Mouse (Mus musculus): ENCODE measurements around the gene Hps4. TPM values are rescaled to one million over a fixed set of nuclear protein-coding genes. Genes with fewer than 3 reads are reported as not detected.
A peak's percentile ranks its signal among the peaks of the same experiment; 100 is the strongest.

Gene Hps4
- polyA plus RNA-seq, 1 experiment from 2014 or later = 18.7 TPM

DNA sequence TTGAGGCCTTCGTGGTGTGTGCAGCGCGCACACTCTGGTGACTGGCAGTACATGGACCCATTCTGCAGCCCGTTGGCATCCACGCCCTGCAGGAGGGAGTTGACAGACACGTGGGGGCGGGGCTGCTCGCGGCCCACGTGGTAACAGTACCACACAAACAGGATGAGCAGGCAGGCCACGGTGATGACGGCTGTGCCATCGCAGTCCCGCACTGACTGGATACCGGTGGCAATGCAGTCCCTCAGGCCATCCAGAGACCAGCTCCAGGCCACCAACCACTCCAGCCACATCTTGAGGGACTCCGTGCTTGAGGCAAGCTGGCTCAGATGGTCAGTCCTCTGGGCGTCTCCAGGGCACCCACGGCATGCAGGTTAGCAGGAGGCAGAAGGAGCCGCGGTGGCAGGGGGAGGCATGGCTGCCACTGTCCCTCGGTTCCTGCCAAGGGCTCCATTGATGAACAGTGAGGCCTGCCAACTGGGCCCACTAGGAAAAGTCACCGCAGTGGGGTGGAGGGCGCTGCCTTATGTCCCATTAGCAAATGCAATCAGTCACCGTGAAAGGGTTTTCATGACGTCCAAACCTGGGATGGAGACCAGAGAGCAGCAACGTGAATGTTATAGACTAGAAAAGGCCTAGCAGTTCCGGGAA is 48.9 kb downstream of the Hps4 start:
- Histone ChIP-seq H3K4me1 (peaks cover 4% of the 10 kb centered on the region; the same call in 1 of the 2 replicates), H3K27me3 (replicated peaks) (peaks cover 61% of the 10 kb centered on the region), H3K9ac (no peak overlapping the region), H3K36me3 (no peaks in the 10 kb centered on the region), H3K27ac (no peak overlapping the region), H3K9me3 (replicated peaks) (no peaks in the 10 kb centered on the region), H3K4me2 (no peak overlapping the region), H3K4me3 (no peak overlapping the region)
- 54% methylated on average over 27 of the region's 27 CpGs for WGBS (ENCODE audit: insufficient replicate concordance)
- no peak for ATAC-seq

DNA sequence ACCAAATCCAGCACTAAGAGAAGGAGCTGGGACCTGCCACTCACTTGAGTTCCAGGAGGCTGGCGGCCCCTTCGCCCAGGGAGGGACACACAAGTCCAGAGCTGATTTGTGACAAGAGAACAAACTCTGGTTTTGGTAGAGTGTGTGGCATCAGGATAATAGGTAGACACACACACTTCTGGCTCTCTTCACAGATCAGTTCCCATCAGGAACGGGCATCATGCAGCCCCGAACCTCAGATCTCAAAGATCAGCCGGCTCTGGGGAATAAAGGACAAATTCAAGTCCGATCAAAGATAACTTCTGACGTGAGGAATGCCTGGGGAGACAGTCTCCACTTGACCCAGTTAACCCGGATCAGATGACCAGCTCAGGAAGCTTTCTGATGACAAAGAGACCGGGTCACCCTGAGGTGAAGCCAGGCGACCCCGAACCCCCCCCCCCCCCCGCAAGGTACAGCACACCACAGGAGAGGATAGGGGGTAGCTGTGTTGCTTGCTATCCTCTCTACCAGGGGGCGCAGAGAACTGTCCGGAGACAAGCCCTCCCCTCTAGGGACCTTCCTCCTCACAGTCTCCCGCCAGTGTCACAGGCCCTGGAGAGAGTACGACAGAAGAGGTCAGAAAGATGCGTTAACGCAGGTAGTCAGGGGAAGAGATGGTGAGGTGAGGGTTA is 51.0 kb downstream of the Hps4 start:
- 17% methylated on average over 18 of the region's 18 CpGs for WGBS (ENCODE audit: insufficient replicate concordance)
- Histone ChIP-seq H3K4me1 (no peaks in the 10 kb centered on the region), H3K4me2 (peak overlapping the region; percentile 65), H3K27me3 (replicated peaks) (peaks cover 69% of the 10 kb centered on the region), H3K27ac (no peak overlapping the region), H3K9me3 (replicated peaks) (no peaks in the 10 kb centered on the region), H3K9ac (no peak overlapping the region), H3K4me3 (peak overlapping the region; percentile 50; the same call in 1 of the 2 replicates), H3K36me3 (no peaks in the 10 kb centered on the region)
- no peak for ATAC-seq

DNA sequence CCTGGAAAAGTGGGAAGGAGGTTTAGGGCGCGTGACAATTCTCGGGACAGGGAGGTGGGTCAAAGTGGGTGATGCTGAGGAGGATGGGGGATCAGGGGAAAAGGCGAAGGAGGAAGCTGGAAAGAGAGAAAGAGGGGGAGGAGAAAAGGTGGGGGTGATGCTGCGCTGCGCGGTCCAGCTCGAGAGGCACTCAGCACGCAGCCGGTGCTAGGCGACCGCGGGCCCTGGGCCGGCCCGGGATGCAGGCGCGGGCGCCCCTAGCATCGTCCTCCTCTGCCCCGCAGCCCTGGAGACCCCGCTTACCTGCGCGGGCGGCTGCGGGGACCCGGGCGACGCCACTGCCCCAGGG is 51.5 kb downstream of the Hps4 start:
- 2% methylated on average over 21 of the region's 28 CpGs for WGBS (ENCODE audit: insufficient replicate concordance)
- ATAC-seq = no peak
- Histone ChIP-seq H3K9me3 (replicated peaks) (no peaks in the 10 kb centered on the region), H3K4me2 (peak overlapping the region; percentile 65), H3K4me1 (no peaks in the 10 kb centered on the region), H3K9ac (no peak overlapping the region), H3K4me3 (peak overlapping the region; percentile 50), H3K27ac (no peak overlapping the region), H3K27me3 (replicated peaks) (peaks cover 74% of the 10 kb centered on the region), H3K36me3 (no peaks in the 10 kb centered on the region)

DNA sequence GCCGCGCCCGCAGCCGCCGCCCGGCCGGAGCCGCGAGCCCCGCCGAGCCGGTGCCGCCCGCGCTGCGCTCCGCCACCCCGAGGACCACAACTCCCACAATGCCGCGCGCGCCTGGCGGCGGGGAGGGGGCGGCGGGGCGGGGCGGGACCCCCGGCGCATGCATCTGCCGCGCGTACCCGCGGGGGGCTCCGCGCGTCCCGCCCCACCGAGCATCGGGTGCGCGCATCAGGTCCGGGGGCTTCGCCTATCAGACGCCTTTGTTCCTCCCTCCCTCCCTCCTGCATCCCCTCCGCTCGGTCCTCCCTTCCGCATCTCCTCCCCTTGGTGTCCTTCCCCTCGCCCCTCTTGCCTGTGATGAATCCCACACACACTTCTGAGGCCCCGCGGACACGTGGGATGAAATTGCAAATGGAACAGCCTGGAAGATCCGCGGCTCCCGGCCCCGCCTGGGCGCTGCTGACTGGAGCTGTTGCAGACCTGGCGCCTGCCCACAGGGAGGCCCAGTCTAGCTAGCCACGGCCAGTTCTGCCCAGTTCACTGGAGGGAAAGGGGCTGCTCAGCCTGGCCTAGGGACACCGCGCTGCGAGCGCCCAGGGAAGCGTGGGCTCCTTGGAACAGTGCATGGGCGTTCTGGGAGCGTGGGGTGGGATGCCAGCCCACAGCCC is 52.0 kb downstream of the Hps4 start, which contains the start of gene Asphd2:
Asphd2 (minus strand) TSS at position 88 of the 665 bp plus-strand sequence.
- Histone ChIP-seq H3K4me2 (peak within 1 kb of the TSS; percentile 65), H3K4me1 (no peaks in the 10 kb centered on the region), H3K36me3 (no peaks in the 10 kb centered on the region), H3K27me3 (replicated peaks) (peaks cover 79% of the 10 kb centered on the region), H3K9ac (no peak within 1 kb of the TSS), H3K27ac (no peak within 1 kb of the TSS), H3K9me3 (replicated peaks) (no peaks in the 10 kb centered on the region), H3K4me3 (peak within 1 kb of the TSS; percentile 50)
- ATAC-seq = peak; percentile 40; the same call in 1 of the 2 replicates
- WGBS (ENCODE audit: insufficient replicate concordance) = 4% methylated on average over 56 of the region's 67 CpGs

GRCm38 (mm10) chr5:112396066-112396465 is 53.2 kb downstream of the Hps4 start:
- no peak overlapping the region for H3K9ac ChIP-seq
- ATAC-seq = no peak
- no peaks in the 10 kb centered on the region for H3K9me3 ChIP-seq (replicated peaks)
- peaks cover 76% of the 10 kb centered on the region for H3K27me3 ChIP-seq (replicated peaks)
- WGBS (ENCODE audit: insufficient replicate concordance) = 76% methylated on average over 18 of the region's 18 CpGs
- H3K36me3 ChIP-seq = no peaks in the 10 kb centered on the region
- no peak overlapping the region for H3K27ac ChIP-seq
- H3K4me3 ChIP-seq = no peak overlapping the region
- H3K4me2 ChIP-seq = no peak overlapping the region
- H3K4me1 ChIP-seq = no peaks in the 10 kb centered on the region

DNA sequence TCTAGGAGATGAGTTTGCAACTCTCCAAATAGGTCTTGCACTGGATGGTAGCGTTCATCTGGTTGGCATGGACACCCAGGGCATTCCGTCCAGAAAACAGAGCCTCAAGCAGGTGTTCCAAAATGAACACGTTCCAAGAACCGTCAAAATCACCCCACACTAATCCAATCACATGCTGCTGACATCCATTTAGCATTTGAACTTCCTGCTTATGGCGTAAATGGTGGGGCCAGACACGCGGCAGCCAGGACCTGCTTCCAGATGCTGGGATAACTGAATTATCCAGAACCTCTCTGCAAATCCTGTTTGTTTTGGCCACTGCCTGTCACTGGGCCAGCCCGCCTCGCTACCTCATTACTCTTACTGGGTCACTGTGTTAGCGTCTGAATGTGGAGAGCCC is 56.4 kb downstream of the Hps4 start:
- 63% methylated on average over 10 of the region's 10 CpGs for WGBS (ENCODE audit: insufficient replicate concordance)
- H3K9ac ChIP-seq = no peak overlapping the region
- no peak for ATAC-seq

GRCm38 (mm10) chr5:112402437-112402836 is 59.6 kb downstream of the Hps4 start:
- Histone ChIP-seq H3K9me3 (replicated peaks) (no peaks in the 10 kb centered on the region), H3K4me3 (no peak overlapping the region), H3K36me3 (no peaks in the 10 kb centered on the region), H3K4me2 (no peak overlapping the region), H3K27me3 (replicated peaks) (peaks cover 13% of the 10 kb centered on the region; the same call in 1 of the 2 replicates), H3K9ac (no peak overlapping the region), H3K27ac (no peak overlapping the region), H3K4me1 (0 out of 2 replicates have a peak, but pooled peaks cover 4% of the 10 kb centered on the region)
- 45% methylated on average over 3 of the region's 3 CpGs for WGBS (ENCODE audit: insufficient replicate concordance)
- ATAC-seq = no peak

More for the DNA sequence above, 56.4 kb downstream of the Hps4 start:
- Histone ChIP-seq H3K4me2 (no peak overlapping the region), H3K36me3 (no peaks in the 10 kb centered on the region), H3K9me3 (replicated peaks) (no peaks in the 10 kb centered on the region), H3K27ac (no peak overlapping the region), H3K27me3 (replicated peaks) (peaks cover 44% of the 10 kb centered on the region), H3K4me3 (no peak overlapping the region), H3K4me1 (no peaks in the 10 kb centered on the region)

GRCm38 (mm10) chr5:112406017-112406416 is 63.1 kb downstream of the Hps4 start:
- WGBS (ENCODE audit: insufficient replicate concordance) = 29% methylated on average over 3 of the region's 3 CpGs

GRCm38 (mm10) chr5:112409274-112409673 is 66.4 kb downstream of the Hps4 start:
- ATAC-seq = no peak
- no peaks in the 10 kb centered on the region for H3K36me3 ChIP-seq
- H3K4me3 ChIP-seq = no peak overlapping the region
- H3K9me3 ChIP-seq (replicated peaks) = no peaks in the 10 kb centered on the region; the same call in 1 of the 2 replicates
- H3K4me2 ChIP-seq = no peak overlapping the region
- H3K27ac ChIP-seq = no peak overlapping the region
- WGBS (ENCODE audit: insufficient replicate concordance) = 44% methylated on average over 5 of the region's 5 CpGs
- no peak overlapping the region for H3K9ac ChIP-seq
- H3K27me3 ChIP-seq (replicated peaks) = peaks cover 52% of the 10 kb centered on the region
- 0 out of 2 replicates have a peak, but pooled peaks cover 6% of the 10 kb centered on the region for H3K4me1 ChIP-seq

More at GRCm38 (mm10) chr5:112406017-112406416, 63.1 kb downstream of the Hps4 start:
- H3K27ac ChIP-seq = no peak overlapping the region
- H3K4me2 ChIP-seq = no peak overlapping the region
- no peaks in the 10 kb centered on the region for H3K9me3 ChIP-seq (replicated peaks)
- no peak overlapping the region for H3K4me3 ChIP-seq
- peaks cover 26% of the 10 kb centered on the region for H3K27me3 ChIP-seq (replicated peaks)
- ATAC-seq = no peak
- H3K9ac ChIP-seq = no peak overlapping the region
- no peaks in the 10 kb centered on the region for H3K36me3 ChIP-seq
- 0 out of 2 replicates have a peak, but pooled peaks cover 6% of the 10 kb centered on the region for H3K4me1 ChIP-seq

GRCm38 (mm10) chr5:112411072-112411471 is 68.2 kb downstream of the Hps4 start:
- WGBS (ENCODE audit: insufficient replicate concordance) = 48% methylated on average over 11 of the region's 11 CpGs
- peaks cover 52% of the 10 kb centered on the region for H3K27me3 ChIP-seq (replicated peaks)
- H3K9ac ChIP-seq = no peak overlapping the region
- no peaks in the 10 kb centered on the region for H3K36me3 ChIP-seq
- no peak overlapping the region for H3K4me2 ChIP-seq
- no peak overlapping the region for H3K27ac ChIP-seq
- H3K9me3 ChIP-seq (replicated peaks) = no peaks in the 10 kb centered on the region; the same call in 1 of the 2 replicates
- 0 out of 2 replicates have a peak, but pooled peaks cover 3% of the 10 kb centered on the region for H3K4me1 ChIP-seq
- no peak for ATAC-seq
- H3K4me3 ChIP-seq = no peak overlapping the region

GRCm38 (mm10) chr5:112411514-112412335 is 68.8 kb downstream of the Hps4 start:
- Histone ChIP-seq H3K4me2 (no peak overlapping the region), H3K9me3 (replicated peaks) (no peaks in the 10 kb centered on the region; the same call in 1 of the 2 replicates), H3K27me3 (replicated peaks) (peaks cover 52% of the 10 kb centered on the region), H3K4me1 (0 out of 2 replicates have a peak, but pooled peaks cover 3% of the 10 kb centered on the region), H3K27ac (no peak overlapping the region), H3K36me3 (no peaks in the 10 kb centered on the region), H3K9ac (no peak overlapping the region), H3K4me3 (no peak overlapping the region)
- no peak for ATAC-seq
- WGBS (ENCODE audit: insufficient replicate concordance) = 21% methylated on average over 19 of the region's 19 CpGs
